Mouse (Mus musculus) frontal cortex, postnatal 25 days (tissue): ENCODE results near the gene Zw10.

ENCODE experiments used
- DNase-seq, 2 experiments: peaks; one replicate each; pipeline ENCODE4 v3.0.0; 2022; ENCODE audit warnings: low spot score in 2 of 2

Zw10 gene

DNA sequence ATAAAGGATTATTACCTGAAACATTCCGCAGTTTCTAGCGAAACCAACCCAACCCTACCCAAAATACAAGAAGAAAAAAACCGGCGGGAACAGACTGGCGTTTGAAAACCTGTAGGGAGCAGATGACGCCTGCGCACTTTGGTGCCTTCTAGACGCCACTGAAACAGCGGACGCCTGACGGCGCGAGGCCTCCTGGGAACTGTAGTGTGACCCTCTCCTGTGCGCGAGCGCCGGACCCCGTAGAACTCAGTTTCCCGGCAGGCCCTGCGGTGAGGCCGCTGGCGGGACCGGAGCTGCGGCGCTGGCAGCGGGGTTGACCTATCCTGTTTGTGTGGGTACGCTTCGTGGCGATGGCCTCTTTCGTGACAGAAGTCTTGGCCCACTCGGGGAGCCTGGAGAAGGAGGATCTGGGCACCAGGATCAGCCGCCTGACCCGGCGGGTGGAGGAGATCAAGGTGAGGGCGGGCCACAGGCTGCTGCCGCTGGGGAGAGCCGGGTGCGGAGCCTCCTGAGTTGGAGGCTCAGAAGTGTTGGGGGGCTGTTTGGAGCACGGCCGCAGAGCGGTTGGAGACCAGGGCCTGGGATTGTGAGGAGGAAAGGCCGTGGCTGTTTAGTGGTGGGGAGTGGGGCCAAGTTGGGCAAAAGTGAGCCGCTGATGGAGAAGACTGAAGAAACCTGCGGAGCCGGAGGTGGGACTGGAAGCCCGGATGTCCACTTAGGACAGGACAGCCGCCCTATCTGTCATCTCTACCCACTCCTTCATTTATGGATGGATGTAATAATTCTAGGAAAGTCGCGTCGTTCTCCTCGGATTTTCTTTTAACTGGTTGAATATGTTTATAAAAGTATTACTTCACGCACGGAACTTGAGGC, at the start of gene Zw10:
Zw10 (plus strand) TSS at position 281 of the 873 bp plus-strand sequence.
- DNase-seq: peak; percentile 85 to 89

DNA sequence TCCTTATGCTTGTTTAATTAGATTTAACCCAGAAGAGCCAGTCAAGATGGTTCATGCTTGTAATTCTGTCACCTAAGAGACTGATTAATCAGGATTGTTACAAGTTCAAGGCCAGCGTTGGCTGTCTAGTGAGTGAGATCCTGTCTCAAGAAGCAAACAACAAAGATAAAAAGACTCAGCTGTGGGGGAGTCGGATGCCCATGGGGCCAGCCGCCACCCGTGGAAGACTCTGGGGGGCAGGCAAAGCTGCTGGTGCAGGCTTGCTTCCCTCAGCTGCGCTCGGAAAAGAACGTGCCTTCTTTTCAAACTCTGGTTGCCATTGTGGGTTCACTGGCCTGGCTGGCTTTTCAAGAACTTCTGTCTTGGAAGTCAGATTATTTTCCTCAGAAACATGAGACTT, 39.6 kb upstream of the Zw10 start:
- no peak for DNase-seq

DNA sequence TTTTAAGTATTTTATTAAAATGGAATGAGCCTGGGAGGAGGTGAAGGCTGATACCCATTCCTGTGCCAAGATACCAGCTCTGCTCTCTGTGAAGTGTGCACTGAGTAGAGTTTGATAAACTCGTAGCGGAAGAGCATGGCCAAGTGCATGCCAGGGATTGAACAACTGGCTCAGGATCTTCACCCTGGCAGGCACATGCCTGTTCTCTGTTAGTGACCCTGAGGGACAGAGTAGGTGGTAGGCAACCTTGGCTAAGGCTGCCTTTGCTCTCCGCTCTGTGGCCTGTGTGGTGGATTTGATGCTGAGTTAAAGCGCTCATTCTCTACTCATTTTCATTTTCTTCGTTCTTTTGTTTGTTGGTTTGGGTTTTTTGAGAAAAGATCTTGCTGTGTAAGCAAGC, 34.1 kb upstream of the Zw10 start:
- no peak for DNase-seq

DNA sequence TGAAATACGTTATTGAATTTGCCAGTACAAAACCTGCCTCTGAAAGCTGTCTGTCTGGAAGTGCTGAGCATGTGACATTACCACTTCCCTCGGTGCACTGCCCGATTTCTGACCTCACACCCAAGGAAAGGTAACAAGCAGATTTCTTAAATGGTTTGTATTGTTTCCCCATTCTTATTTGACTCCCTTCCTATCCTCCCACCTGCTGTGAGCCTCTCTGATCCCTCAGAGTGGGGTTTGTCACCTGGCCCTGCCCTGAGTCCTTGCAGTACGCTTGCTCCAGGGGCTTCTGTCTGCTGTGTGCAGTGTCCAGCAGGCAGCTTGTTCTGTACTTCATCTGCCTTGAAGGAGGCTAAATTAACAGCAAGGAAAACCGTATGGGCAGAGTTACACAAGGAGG, 31.5 kb upstream of the Zw10 start:
- DNase-seq: no peak

DNA sequence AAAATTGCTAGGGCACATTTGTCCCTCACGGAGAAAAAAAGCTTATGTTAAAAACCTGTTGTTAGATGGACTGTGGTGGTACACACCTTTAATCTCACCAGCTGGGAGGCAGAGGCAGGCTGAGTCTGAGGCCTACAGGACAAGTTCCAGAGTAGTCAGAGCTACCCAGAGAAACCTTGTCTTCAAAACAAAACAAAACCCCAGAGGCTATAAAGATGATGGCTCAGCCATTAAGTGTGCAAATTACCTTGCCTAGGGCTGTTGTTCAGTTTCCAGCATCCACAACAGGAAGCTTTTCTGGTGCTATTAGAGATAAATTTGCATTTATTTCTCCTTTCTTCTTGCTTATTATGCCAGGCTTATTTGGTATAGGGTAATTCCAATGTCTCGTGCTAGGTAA, 30.9 kb upstream of the Zw10 start:
- DNase-seq: no peak

GRCm38 (mm10) chr9:49034764-49035163, 20.6 kb upstream of the Zw10 start:
- DNase-seq: peak in 1 of 2 experiments; percentile 9

DNA sequence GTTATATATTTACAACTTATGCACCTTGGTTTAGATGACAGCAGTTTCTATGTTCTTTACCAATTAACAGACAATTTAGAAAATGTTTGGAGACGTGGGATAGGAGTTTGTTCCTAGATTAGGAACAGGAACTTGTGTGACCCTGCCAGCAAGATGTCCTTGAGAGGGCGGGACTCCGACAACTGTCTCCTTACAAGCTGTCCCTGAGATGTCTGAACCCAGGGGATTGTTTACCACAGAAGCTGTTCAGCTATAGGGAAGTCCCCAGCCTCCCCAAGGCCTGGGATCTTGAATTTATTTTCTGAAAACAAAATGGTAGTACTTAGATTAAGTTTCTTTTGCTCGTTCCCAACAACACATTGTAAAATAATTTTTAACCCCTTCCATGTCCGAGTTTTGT, 4.5 kb upstream of the Zw10 start:
- no peak for DNase-seq

GRCm38 (mm10) chr9:49051349-49051748, 4.1 kb upstream of the Zw10 start:
- peak; percentile 21 to 25 for DNase-seq

DNA sequence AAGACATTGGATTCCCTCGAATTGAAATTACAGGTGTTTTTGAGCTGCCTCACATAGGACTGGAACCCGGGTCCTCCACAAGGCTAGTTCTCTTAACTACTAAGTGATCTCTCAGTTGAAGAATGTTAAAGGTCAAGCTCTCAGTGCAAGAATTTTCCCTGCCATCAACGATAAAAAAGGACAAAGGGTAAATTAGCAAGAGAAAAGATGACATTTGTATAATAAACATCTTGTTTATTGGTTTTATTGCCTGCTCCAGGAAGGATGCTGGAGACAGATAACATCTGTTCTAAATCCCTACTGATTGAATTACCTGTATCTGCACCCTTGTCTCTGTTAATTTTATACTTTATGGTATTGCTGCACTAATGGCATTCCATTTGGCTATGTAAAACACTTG, 1.4 kb upstream of the Zw10 start:
- DNase-seq: no peak

DNA sequence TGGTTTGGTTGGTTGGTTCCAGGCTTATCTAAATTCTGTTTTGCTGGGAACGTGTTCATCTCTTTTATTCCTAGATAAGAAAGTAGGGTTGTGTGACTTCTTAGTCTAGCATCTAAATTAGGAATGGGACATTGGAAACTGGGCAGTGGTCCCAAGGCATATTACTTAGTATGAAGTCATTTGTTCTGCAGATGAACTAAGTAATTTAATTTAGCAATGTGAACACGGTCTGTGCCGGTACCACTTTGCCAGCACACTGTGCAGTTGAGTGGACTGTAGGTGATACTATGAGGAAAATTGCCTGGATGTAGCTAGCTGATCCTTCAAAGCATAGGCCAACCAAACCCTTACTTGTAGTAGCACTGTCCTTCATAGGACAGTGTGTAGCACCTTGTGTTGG, 21.4 kb downstream of the Zw10 start:
- no peak for DNase-seq

DNA sequence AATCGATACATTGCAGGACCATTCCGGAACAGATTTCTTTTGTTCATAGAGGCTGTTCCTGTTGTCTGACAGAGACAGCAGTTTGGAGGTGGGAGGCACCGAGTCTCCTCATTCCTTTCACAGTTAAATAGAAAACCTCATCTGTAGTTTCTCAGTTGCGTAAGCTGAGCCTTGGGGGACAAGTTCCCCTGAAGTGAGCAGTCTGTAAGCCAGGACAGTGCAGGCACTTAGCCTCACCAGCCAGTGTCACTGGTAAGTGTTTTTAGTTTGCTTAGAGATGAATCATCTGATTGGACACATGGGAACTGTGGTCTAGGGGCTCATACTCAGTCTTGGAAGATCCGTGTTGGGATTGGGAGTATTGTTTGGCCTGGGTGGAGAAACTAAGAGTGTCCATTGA, 25.7 kb downstream of the Zw10 start, which contains the start of gene Tmprss5:
Tmprss5 (plus strand) TSS at position 154 of the 400 bp plus-strand sequence.
- no peak for DNase-seq

DNA sequence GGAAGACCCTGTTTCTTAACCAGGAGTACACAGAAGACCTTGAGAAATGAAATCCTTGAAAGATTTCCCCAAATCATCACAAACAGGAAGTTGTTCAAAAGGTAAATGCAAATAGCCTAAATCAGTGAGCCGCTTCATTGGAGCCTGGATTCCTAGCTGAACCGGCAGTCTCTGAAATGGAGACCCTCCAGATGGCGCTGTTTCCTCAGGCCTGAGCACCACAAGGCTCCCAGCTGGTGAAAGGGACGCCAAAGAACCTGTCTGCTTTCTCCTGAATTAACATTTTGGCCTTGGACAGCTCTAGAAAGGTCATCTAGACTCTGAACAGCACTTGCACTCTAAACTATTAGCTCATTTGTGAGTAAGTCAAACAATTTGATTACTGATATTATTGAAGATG, 26.1 kb downstream of the Zw10 start:
- DNase-seq: peak; percentile 62 to 71

GRCm38 (mm10) chr9:49087317-49087716, 31.9 kb downstream of the Zw10 start:
- no peak for DNase-seq

- DNase-seq: no peak
Observed at GRCm38 (mm10) chr9:49098871-49099270, 43.5 kb downstream of the Zw10 start.

DNA sequence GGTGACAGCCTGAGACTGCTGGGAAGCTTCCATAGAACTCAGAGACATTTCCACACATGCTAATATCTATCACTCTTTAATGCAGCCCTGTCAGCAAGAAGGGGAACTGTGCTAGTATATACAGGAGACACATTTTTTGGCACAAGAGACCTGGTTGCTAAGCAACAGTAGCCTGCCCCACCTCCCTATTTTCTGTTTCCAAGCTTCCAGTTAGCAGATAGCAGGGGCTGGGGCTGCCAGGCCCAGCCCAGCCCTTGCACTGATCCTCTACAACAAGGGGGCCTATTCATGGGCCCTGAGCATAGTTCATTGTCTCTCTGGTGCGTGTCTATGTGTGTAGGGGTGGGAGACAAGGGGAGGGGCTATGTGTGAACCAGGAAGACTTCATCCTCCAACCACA, 46.9 kb downstream of the Zw10 start:
- no peak for DNase-seq

GRCm38 (mm10) chr9:49109101-49109500, 53.7 kb downstream of the Zw10 start:
- no peak for DNase-seq

DNA sequence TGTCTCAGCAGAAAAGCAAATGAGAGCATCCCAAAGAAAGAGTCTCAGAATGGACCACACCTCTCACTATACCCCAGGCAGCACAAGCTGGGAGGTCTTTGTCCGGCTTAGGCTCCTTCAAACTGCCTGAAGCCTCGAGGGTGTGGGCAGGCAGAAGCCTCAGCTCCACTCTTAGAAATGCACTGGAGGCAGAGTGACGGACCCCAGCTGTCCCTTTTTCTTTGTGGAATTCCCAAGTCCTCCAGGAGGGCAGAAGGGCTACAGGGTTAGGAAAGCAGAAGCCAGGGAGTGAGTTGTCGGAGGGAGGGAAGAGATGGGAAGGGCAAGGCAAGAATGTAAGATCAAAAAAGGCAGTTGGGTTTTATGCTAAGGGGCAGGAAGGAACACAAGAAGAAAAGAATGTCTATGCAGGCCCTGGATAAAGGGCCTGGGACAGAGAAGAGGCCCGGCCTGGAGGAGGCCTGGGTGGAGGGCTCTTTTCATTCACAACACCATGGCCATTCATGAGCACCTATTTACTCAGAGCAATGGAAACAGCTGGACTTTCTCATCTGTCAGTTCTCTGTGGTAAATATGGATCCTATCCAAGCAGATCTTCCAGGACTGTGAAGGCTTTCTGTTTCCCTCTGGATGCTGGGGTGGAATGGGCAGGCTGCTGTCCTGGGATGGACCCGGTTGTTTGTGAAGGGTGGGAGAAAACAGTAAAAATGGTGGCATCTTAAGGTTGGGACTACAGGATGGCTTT, 55.2 kb downstream of the Zw10 start:
- DNase-seq: no peak

DNA sequence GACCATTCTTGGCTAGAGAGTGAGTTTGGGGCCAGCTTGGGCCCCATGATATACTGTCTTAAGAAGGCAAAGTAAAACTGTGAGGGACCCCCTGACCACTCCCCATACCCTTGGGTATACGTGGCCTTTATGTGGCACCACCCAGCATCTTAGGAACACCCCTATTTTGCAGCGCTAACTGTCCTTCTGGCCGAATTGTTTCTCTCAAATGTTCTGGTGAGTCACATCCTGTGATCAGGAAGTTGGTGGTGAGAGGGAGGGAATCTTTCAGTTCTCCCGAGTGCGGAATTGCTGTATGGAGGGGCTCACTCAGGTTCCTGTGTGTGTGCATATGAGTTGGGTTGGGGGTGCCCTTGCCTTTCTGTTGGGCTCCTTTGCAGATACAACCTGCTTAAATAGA, 55.9 kb downstream of the Zw10 start:
- no peak for DNase-seq

DNA sequence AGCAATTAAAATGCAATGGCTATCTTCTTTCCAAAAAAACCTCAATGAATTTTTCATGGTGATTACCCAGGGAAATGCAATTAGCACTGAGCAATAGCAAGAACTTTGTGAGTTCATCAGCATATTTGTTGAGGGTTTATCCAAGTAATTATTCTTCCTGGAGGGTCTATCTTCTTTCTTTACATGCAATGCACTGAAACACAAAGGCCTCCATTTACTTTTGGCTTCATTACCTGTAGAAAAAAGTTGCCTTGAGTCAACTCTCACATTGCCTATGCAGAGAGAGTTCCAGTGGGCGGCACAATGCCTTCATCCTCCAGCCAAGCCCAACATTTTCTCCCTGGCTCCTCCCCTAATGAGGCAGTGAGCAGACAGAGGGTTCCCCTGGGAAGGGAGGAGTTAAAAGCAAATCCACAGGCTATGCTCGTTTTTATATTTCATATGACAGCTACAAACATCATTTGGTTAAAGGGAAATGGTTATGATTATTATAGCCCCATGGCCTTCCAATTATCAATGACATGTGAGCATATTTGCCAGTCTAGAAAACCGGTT, 62.9 kb downstream of the Zw10 start:
- DNase-seq: no peak

DNA sequence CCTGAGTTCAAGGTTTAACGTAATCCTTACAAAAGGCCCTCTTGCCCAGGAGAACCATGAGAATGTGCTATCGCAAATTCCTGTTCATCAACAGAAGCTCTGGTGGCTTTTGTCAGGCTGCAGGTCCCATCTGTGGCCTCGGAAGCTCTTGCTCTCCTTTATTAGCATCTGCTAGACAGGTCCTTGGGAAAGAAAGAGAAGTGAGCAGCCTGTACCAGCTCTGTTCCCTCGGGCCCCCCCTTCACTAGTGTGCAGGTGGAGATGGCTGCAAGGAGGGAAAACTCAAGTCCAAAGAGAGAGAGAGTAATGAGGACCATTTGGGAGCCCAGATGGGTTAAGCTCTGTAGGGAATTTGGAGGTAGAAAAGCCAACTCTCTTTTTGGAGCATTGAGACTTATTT, 64.3 kb downstream of the Zw10 start:
- no peak for DNase-seq

GRCm38 (mm10) chr9:49125706-49126105, 70.3 kb downstream of the Zw10 start:
- no peak for DNase-seq
